Mouse (Mus musculus) olfactory bulb, adult 2 months (tissue): ENCODE results near the gene Sigirr. TPM values are rescaled to one million over a fixed set of nuclear protein-coding genes. Genes with fewer than 3 reads are reported as not detected.

ENCODE experiments used
- H3K27ac ChIP-seq: fragments of 200-500 bp; 2 replicates; pipeline ENCODE4 v1.5.1; 2012; ENCODE audit warnings: low read depth, low read length; ENCODE audit not compliant: insufficient read depth
- H3K4me1 ChIP-seq: fragments of 200-500 bp; 2 replicates; pipeline ENCODE4 v1.6.1; 2012; ENCODE audit warnings: low read length; ENCODE audit not compliant: control insufficient read depth, insufficient read depth
- H3K4me3 ChIP-seq: fragments of 200-500 bp; 2 replicates; pipeline ENCODE4 v1.5.1; 2012; ENCODE audit warnings: mild to moderate bottlenecking, low read depth, low read length, moderate library complexity; ENCODE audit not compliant: insufficient read depth
- CTCF ChIP-seq: fragments of 200-500 bp; IDR thresholded peaks from 2 replicates; pipeline ENCODE4 v1.5.1; 2012; ENCODE audit warnings: low read depth, mild to moderate bottlenecking, low read length, moderate library complexity; ENCODE audit not compliant: insufficient read depth
- POLR2A ChIP-seq: fragments of 200-500 bp; IDR thresholded peaks from 2 replicates; pipeline ENCODE4 v1.6.1; 2012; ENCODE audit warnings: mild to moderate bottlenecking, low read depth, low read length, moderate library complexity; ENCODE audit not compliant: insufficient read depth
- whole genome bisulfite sequencing: fragments of 180-500 bp; shearing (Covaris S2); methylation state at CpG from one replicate; pipeline ENCODE4 v1.1.7; 2018; 5-methylcytosine and 5-hydroxymethylcytosine counted together
- polyA plus RNA-seq: library from polyadenylated mRNA; stranded (reverse); fragments of >200 nt; gene quantifications from 2 replicates; pipeline ENCODE4 v1.2.4, GENCODE M21; 2012; ENCODE audit warnings: low replicate concordance; ENCODE audit not compliant: missing spikeins, insufficient read depth, insufficient read length

Sigirr gene
- polyA plus RNA-seq, 1 experiment, result not detected

GRCm38 (mm10) chr7:141059929-141060328, 40.4 kb downstream of the Sigirr start:
- peak overlapping the region; percentile 57; the same call in 1 of the 2 replicates for H3K27ac ChIP-seq
- WGBS, result 62% methylated on average over 2 of the region's 2 CpGs
- H3K4me3 ChIP-seq, result peak overlapping the region; percentile 90
- H3K4me1 ChIP-seq, result peaks cover 19% of the 10 kb centered on the region
- TF ChIP-seq CTCF (no peak), POLR2A (no peak)

GRCm38 (mm10) chr7:141058601-141059341, 41.6 kb downstream of the Sigirr start:
- Histone ChIP-seq H3K4me3 (no peak overlapping the region), H3K4me1 (peaks cover 19% of the 10 kb centered on the region), H3K27ac (no peak overlapping the region)
- TF ChIP-seq CTCF (no peak), POLR2A (no peak)
- WGBS, result 92% methylated on average over 14 of the region's 14 CpGs

- 95% methylated on average over 1 of the region's 1 CpGs for WGBS
- Histone ChIP-seq H3K27ac (no peak overlapping the region), H3K4me1 (peaks cover 16% of the 10 kb centered on the region), H3K4me3 (no peak overlapping the region)
- TF ChIP-seq POLR2A, result no peak
- TF ChIP-seq CTCF, result no peak
Measured at GRCm38 (mm10) chr7:141057541-141057940, 42.8 kb downstream of the Sigirr start.

GRCm38 (mm10) chr7:141056976-141057375, 43.4 kb downstream of the Sigirr start:
- Histone ChIP-seq H3K4me3 (no peak overlapping the region), H3K27ac (no peak overlapping the region), H3K4me1 (peaks cover 11% of the 10 kb centered on the region)
- WGBS, result 89% methylated on average over 6 of the region's 6 CpGs
- TF ChIP-seq POLR2A (no peak), CTCF (no peak)

GRCm38 (mm10) chr7:141055785-141056184, 44.6 kb downstream of the Sigirr start:
- Histone ChIP-seq H3K27ac (no peak overlapping the region), H3K4me3 (no peak overlapping the region), H3K4me1 (peaks cover 4% of the 10 kb centered on the region; the same call in 1 of the 2 replicates)
- WGBS, result 91% methylated on average over 4 of the region's 4 CpGs
- TF ChIP-seq CTCF, result no peak
- no peak for TF ChIP-seq POLR2A

- H3K4me3 ChIP-seq, result no peak overlapping the region
- no peak overlapping the region for H3K27ac ChIP-seq
- peaks cover 4% of the 10 kb centered on the region for H3K4me1 ChIP-seq
- 82% methylated on average over 2 of the region's 2 CpGs for WGBS
- TF ChIP-seq CTCF (no peak), POLR2A (no peak)
Measured at GRCm38 (mm10) chr7:141052421-141052820, 48.0 kb downstream of the Sigirr start.

GRCm38 (mm10) chr7:141052016-141052415, 48.4 kb downstream of the Sigirr start:
- Histone ChIP-seq H3K27ac (no peak overlapping the region), H3K4me1 (peaks cover 8% of the 10 kb centered on the region), H3K4me3 (no peak overlapping the region)
- WGBS, result 93% methylated on average over 4 of the region's 4 CpGs
- no peak for TF ChIP-seq CTCF
- TF ChIP-seq POLR2A, result no peak

- H3K4me3 ChIP-seq, result no peak overlapping the region
- 77% methylated on average over 17 of the region's 17 CpGs for WGBS
- peaks cover 8% of the 10 kb centered on the region for H3K4me1 ChIP-seq
- no peak for TF ChIP-seq POLR2A
- no peak for TF ChIP-seq CTCF
- H3K27ac ChIP-seq, result no peak overlapping the region
Measured at GRCm38 (mm10) chr7:141051060-141051685, 49.2 kb downstream of the Sigirr start.

GRCm38 (mm10) chr7:141049326-141049725, 51.0 kb downstream of the Sigirr start:
- 87% methylated on average over 2 of the region's 2 CpGs for WGBS
- Histone ChIP-seq H3K27ac (no peak overlapping the region), H3K4me3 (no peak overlapping the region), H3K4me1 (peaks cover 8% of the 10 kb centered on the region)
- no peak for TF ChIP-seq POLR2A
- TF ChIP-seq CTCF, result no peak
